Mouse (Mus musculus): ENCODE results near the gene Ints6.

GRCm38 (mm10) chr14:62806921-62807320 lies 46.0 kb upstream of the Ints6 start:
- TF ChIP-seq CTCF (IDR thresholded peaks at IDR 0.05; ENCODE audit: borderline replicate concordance, control insufficient read depth, extremely low read depth, insufficient read depth, low read length, poor library complexity), result no peak
- no peak for TF ChIP-seq POLR2A (IDR thresholded peaks at IDR 0.05; ENCODE audit: control insufficient read depth, extremely low read depth, insufficient read depth, low read length, poor library complexity)

All from thymus, adult 2 months (tissue).